Mouse (Mus musculus): ENCODE data around the gene Inafm1. TPM values are rescaled to one million over a fixed set of nuclear protein-coding genes. Genes with fewer than 3 reads are reported as not detected.
"Not testable (repeated sequence)": the region's sequence is repeated elsewhere in the genome, so short reads cannot be mapped to it uniquely, and the experiment has no call there.

Inafm1 gene
- total RNA-seq, 2 experiments from 2014 or later, result 17.1 to 22.6 TPM

DNA sequence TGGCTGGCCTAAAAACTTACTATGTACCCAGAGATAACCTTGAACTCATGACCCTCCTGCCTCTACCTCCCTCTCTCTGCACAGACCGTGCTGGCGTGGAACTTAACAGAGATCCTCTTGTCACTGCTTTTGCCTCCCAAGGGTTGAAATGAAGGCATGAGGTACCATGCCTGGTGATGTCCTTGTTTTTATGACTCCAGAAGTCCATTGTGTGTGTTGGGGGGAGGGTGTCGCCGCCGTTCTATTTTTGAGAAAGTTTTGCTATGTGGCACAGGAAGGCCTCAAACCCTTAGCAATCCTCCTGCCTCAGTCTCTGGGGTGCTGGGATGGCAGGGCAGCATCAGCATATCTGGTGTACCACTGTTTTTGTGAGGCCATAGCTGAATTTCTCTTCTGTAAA is 25.5 kb upstream of the Inafm1 start:
- no peak for DNase-seq

DNA sequence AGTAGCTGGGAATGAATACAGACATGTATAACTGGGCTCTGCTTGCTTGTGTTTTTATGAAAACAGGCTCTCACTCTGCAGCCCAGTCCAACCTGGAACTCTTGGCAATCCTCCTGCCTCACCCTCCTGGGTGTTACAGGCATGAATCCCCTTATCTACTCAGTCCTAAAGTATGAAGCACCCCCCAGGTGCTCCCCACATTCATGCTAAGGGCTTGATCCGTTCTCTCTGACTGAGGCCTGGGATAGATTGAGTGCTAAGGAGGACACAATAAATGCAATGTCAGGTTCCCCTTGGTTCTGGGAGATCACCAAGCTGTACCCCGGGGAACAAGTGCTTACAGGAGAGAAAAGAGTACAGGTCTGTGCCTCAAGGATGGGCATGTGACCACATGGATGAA is 24.2 kb upstream of the Inafm1 start:
- DNase-seq, result no peak

DNA sequence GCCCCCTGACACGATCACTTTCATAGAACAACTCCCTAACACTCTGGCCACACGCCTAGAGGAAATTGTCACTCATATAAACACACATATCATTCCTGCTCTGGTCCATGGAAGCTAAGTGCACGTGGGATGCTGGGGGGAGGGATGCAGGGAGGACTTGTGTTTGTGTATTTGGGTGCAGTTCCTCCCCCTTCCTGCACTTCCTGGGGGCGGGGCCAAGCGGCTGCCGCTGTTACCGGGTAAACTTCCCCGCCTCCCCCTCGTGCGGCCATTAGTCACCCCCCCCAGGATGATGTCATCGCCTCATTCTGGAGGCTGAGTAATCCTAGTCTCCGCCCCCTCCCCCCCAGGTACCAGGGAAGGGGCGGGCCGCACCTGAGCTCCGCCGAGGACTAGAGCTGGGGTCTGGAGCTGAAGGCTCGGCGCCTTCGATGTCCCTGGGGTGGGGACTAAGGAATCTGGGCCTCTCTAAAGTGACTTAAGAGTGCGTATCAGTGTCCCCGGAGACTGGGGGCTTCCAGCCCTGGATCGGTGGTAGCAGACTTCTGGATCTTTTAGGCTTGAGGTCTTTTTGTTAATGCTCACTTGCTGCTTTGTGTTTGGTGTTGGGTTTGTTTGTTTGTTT is 23.5 kb upstream of the Inafm1 start:
- DNase-seq, result peak; percentile 92 to 97

DNA sequence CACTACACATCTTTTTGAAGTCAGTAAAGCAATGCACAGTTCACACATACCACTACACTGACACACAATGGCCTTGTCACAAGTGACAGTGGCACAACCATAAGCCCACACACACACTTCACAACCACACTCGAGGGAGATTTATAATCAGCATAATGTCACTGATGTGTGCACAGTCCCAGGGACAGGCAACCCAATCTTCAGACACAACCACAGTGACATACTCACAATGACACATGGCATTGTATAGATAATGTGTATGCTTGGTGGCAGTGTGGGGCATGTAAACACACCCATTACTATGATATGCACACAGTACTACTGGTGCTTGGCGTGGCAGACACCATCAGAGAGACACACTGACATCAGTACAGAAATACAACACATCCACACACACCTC is 22.7 kb upstream of the Inafm1 start:
- DNase-seq, result no peak

DNA sequence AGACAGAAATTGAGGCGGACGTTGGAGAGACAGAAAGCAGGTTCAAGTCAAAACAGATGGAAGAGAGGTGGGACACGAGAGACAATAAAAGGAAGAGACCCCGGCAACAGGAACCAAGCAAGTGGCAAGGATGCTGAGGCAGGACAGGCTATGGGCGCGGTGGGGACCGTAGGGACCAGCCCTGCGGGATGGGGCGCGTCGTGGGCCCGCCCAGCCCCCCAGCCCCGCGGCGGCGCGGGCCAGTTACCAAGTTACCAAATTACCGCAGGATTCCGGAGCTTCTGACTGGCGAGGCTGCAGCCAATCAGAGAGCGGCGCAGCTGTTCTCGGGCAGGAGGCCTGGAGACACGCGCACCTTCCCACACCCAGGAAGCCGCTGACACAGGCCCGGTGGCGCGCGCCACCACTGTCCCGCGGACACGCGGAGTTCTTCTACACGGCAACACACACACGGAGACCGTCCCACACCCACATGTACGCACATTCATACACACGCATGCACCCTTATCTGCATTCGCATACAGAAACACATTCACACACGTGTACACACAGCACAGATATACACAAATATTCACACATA is 22.0 kb upstream of the Inafm1 start:
- DNase-seq, result peak; percentile 89

DNA sequence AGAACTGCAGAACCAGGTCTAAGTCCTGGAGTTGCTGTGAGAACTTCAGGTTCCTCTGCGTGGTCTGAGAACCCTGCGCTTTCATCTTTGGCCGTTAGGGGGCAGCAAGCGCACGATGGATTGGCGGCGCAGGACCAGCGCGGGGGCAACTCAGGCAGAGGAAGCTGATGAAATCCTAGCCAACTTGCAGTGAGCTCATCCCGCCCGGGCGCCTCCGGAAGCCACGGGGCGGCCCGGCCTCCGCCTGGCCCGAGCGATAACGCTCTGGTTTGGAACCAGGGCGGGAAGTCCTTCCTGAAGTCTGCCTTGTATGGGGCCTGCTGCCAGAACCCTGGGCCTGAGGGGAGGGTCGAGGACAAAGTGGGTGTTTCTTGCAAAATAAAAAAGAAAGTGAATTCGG is 21.4 kb upstream of the Inafm1 start:
- peak; percentile 95 for DNase-seq

DNA sequence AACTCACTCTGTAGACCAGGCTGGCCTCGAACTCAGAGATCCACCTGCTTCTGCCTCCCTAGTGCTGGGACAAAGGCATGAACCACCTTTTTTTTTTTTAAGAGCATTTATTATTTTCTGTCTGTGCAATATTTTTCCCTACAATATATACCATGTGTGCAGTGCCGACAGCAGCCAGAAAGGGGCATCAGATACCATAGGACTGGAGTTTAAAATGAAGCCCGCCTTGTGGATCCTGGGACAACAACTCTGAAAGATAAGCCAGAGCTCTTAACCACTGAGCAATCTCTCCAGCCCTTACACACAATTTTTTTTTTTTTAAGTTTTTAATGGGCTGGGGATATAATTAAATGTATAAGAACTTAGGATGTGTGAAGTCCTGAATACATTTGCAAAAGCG is 20.9 kb upstream of the Inafm1 start:
- no peak for DNase-seq

DNA sequence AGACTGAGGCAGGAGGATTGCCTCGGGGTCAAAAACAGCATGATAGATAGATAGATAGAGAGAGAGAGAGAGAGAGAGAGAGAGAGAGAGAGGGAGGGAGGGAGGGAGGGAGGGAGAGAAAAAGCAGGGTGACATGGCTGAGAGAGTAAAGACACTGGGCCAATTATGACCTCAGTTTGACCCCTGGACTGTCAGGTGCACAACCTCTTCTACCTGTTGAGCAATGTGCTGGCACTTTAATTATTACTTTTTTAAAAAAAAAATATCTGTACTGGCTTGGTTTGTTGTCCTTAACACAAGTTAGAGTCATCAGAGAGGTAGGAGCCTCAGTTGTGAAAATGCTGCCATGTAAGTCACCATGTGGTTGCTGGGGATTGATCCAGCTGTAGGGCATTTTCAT is 14.4 kb upstream of the Inafm1 start:
- no peak for DNase-seq

DNA sequence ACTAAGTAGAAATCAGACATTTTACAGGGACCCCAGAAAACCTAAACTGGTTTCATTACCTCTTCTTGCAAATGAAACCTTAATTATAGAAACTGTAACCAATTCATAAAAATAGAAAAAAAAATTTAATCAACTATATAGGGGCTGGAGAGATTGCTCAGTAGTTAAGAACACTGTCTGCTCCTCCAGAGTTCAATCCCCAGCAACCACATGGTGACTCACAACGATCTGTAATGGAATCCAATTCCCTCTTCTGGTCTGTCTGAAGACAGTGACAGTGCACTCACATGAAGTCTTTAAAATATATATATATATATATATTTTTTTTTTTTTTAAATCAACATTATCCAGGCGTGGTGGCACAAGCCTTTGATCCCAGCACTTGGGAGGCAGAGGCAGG is 13.6 kb upstream of the Inafm1 start:
- no peak for DNase-seq

DNA sequence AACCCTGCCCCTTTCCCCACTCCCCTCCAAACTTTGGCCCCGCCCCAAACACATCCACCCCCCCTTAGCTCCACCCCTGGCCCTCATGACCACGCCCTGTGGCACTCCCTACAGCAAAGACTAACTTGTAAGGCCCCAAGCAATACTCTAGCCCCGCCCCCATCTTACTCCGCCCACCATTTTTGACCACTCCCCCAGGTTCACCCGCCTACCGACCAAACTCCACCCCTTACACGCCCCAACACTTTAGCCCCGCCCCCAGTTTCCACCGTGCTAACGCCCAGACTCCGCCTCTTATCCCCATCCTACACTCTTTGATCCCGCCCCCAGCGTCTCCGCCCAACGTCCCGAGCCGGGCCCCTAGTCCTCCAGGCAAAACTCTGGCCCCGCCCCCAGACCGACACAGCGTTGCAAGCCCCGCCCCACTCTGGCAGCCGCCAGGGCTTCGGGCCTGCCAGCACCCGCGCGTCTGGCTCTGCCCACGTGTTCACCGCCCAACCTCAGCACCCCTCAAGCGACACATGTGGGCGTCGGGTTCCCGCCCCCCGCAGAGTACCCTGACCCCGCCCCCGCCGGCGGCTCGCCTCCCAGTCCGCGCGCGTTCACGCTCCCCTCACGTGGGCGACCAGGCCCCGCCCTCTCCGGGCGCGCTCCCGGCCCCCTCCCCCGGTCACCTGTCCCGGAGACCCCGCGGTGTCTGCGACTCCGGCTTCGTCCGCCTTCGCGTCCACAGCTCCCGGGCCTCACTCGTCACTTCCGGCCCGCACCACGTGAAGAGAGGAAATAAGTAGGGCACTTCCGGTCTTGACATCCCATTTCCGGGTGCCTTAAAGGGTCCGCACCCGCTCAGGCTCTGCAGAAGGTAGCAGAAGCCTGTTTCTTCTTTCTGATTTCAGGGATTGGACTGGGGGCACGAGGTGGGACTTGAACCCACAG is 12.9 kb upstream of the Inafm1 start, which contains the start of gene Ccdc9:
Gene Ccdc9, minus strand, starts transcription at position 770 of the 936 bp plus-strand sequence.
- DNase-seq, result peak; percentile 100

DNA sequence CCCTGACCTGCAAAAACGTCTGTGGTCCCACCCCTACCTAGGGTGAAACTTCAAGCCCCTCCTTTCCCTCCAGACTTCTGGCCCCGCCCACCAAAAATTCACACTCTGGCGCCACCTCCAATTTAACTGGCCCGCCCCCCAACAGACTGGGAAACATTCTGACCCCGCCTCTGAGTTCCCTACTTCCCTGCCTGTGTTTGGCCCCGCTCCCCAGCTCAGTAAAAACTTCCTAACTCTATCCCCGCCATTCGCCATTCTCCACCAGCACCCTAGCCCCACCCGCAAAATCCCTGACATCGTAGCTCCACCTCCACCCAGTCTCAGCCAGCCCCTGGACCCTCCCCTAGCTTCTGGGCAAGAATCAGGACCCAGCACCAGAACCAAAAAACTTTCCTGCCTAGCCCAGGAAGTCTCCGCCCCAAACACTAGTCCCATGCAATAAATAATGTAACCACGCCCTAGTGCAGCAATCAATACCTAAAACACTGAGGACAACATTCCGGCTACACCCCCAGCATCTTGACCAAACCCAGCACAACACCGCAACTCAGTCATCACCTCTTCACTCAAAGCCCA is 12.1 kb upstream of the Inafm1 start:
- DNase-seq, result peak; percentile 71 to 79

DNA sequence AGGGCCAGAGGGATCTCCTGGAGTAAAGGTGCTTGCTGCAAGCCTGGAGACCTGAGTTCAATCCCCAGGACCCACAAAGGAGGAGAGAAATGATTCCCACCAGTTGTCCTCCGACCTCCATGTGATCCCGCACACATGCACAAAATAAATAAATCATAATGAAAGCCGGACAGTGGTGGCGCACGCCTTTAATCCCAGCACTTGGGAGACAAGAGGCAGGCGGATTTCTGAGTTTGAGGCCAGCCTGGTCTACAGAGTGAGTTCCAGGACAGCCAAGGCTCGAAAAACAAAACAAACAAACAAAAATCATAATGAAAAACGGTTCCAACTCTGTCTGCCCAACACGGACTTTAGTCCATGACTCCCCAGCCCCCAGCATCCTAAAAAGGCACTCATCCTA is 11.5 kb upstream of the Inafm1 start:
- DNase-seq, result no peak

DNA sequence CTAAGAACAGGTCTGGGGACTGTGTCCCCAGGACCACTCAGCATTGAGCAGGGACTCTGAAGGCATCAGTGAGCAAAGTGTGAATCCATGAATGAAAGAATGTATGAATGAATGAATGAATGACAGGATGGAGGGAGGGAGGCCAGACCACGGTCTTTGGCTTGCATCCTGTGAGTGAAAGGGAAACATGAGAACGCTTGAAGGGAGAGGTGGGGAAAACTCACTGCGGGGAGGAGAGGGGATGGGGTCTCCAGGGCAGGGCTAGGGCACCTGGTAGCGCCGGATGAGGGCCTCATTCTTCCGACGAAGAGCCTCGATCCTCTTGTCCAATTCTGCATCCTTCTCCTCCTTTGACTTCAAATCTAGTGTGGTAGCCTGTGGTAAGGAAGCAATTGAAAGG is 10.6 kb upstream of the Inafm1 start:
- no peak for DNase-seq

DNA sequence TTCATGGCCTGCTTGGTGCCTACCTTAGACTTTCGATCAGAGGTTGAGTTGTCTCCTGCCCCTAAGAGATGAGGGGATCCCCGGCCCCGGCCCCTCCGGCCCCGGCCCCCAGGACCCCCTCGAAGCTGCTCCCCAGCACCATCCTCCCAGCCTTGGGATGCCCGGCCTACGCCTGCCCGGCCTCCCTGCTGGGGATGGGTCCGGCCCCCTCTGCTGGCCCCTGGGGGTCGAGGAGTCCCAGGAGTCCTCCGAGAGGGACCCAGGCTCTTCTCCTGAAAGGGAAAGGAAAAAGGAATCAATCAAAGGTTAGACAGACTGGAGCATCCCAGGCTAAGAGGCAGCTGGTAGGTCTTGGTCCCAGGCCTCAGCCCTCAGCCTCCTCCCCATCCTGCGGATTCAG is 8.9 kb upstream of the Inafm1 start:
- DNase-seq, result no peak

DNA sequence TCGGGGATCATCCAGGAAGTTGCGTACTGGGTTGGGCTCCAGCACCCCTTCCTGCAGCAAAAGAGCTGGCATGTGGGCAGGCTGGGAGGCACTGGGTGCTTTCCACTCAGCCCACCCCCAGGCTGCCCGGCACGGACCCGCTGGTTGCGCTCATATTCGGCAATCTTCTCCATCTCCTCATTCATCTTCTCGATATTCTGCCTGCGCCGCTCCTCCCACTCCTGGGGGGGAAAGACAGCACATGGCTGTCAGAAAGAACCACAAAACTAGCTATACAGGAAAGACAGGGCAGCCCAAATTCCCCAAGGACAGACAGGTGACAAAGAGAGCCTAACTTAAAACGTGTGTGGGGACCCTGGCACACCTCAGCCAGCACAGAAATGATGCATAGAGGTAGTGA is 7.3 kb upstream of the Inafm1 start:
- DNase-seq, result no peak

DNA sequence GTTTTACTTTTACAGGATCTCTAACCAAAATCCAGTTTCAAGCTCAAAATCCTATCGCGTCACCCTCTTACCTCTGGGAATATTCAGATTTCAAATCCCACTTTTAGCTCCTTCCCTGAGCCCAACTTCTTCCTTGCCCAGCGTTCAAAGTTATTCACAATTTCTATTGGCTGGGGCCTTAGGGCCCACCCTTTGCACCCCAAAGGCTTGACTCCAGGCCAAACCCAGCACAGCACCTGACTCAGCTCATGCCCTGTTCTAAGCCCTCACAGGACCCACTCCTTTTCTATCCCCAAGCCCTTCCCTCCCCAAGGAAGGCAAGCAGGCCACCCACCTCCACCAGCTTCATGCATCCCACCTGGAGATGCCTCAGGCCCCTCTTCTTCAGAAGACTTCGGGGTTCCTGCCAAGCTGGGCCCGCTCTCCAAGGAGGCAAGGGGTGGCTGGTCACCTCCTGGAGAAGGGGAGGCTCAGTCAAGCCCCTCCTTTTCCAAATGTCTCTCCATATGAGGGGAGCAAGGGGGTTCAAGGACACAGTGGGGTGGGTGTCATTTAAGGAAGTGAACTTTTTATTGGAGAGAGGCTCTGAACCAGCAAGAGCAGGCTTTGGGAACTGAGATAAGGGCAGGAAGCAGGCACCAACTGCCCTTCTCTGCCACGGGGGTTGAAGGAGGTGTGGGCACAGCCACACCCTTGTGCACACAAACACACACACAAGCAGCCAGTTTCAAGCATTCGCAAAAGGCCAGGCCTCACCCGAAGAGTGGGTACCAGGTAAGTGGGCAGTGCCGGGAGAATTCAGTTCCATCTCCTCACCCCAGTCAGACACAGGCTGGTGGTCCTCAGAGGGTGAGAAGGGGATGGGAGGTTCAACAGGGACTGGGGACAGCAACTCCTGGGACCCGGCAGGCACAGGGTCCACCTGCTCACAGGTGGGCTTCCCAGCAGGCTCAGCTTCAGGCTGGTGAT is 1.8 kb upstream of the Inafm1 start:
- no peak for DNase-seq

DNA sequence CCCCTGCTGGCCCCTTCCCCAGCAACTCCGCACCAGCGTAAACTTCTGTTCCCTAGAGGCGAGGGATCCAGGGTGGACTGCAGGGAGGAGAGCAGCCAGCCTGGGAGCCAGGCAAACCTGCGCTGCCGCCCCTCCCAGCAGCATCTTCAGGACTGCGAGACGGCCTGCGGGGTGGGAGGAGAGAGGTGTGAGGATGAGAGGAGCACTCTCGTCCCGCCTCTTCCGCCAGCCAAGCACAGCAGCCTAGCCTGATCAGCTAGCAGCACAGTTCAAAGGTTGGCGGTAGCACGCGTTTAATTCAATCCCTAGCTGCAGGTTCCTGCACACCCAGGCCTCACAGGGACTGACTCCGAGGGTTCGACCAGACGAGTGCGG is 336 bp upstream of the Inafm1 start:
- DNase-seq, result peak; percentile 71 to 81

DNA sequence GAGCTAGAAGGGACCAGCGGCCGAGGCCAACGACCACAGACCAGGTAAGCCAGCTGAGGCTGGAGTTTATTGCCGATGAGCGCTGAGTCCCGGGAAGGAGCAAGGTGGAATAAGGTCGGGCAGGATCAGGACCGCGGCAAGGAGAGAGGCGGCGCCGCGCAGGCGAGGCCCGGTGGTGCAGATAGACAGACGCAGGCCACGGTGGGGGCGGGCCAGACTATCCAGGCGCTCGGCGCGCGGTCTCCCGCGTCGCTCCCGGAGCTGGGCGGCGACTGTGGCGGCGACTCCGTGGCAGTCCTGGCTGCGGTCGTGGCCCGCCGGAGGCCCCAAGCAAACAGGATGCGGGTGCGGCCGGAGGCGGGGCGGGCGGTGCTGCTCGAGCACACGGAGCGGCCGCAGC is 736 bp downstream of the Inafm1 start:
- DNase-seq, result peak; percentile 82 to 89

DNA sequence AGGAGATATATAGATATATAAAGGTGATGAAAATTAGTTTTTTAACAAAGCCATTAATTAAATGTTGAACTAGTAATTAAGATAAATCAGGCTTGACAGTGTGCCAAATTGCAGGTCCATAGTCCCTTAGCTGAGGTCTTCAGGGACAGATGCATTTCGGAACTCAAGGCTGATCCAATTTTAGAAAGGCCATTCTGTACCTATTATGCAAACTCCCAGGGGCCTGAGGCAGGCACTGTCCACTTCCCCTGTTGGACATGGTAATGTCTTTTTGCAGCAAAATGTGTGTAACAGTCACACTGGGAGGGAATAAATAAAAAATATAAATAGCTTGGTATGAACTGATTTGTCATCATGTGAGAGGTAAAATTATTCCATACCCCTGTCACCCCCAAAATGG is 2.3 kb downstream of the Inafm1 start:
- DNase-seq, result no peak

DNA sequence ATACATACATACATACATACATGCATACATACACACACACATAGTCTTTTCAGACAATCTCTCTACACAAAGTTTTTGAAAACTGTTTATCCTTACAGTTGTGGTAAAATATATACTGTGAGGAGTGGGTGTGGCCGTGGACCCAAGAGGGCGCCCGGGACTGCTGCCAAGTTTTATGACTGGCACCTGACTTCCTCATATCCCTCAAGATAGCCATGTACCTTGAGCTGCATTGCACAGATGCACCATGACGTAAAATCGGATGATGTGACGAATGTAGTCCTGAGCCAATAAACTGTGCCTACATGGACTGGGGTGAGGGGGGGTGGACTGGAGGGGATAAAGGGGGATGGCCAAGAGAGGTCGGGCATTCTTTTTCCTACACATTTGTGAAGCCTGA is 6.8 kb downstream of the Inafm1 start:
- not testable (repeated sequence) for DNase-seq

DNA sequence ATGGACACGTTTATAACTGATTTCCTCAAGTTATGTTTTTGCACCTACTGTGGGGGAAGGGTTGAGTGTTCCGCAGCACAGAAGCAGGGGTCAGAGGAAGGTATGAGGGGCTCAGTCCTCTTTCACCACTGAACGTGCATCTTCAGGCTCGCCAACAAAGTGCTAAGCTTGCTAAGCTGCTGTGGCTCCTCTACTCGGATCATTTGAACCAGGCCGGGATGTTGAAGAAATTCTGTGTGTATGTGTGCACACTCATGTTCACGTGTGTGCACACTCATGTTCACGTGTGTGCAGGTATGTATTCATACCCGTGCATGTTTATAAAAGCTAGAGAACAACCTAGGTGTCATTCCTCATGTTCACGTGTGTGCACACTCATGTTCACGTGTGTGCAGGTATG is 7.6 kb downstream of the Inafm1 start:
- no peak for DNase-seq

DNA sequence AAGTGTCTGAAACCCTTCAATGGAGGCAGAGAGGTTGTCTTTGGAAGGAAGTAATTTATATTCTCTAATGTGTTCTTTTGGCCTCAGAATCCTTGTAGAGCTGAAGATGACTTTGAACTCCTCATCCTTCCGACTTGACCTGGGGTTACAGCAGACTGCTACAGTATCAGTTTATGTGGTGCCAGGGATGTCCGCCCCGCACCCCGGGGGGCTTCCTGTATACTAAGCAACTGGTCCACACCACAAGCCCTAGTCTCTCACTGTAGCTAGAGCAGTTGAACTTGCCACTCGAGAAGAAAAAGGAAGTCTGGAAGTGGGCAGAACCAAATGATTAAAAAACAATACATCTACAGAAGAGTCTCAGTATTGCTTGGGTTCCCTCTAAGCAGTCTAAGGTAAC is 9.6 kb downstream of the Inafm1 start:
- DNase-seq, result no peak
